Mouse (Mus musculus) intestine, postnatal 0 days (tissue): ENCODE measurements around the gene Cd300lb. TPM values are rescaled to one million over a fixed set of nuclear protein-coding genes. Genes with fewer than 3 reads are reported as not detected.

Experiments
- ATAC-seq: fragments of 200-750 bp; cut with Nextera tagmentation; 2 replicates; pipeline ENCODE4 v1.8.0; 2017; ENCODE audit warnings: mild to moderate bottlenecking, moderate TSS enrichment, moderate library complexity
- H3K27ac ChIP-seq: fragments of 300-500 bp; sonication (generic); 2 replicates; pipeline ENCODE4 v1.5.1; 2014; ENCODE audit warnings: mild to moderate bottlenecking, low read depth, low read length, moderate library complexity
- H3K27me3 ChIP-seq: fragments of 300-500 bp; sonication (generic); replicated peaks from 2 replicates; pipeline ENCODE4 v1.6.1; 2014; ENCODE audit warnings: low read length, mixed read lengths; ENCODE audit not compliant: control insufficient read depth, insufficient read depth
- H3K36me3 ChIP-seq: fragments of 300-500 bp; sonication (generic); 2 replicates; pipeline ENCODE4 v1.6.1; 2014; ENCODE audit warnings: mild to moderate bottlenecking, moderate library complexity; ENCODE audit not compliant: control insufficient read depth, insufficient read depth
- H3K4me1 ChIP-seq: fragments of 300-500 bp; sonication (generic); replicated peaks from 2 replicates; pipeline ENCODE4 v1.6.1; 2014; ENCODE audit warnings: antibody characterized with exemption, low read length, mixed read lengths; ENCODE audit not compliant: control insufficient read depth, insufficient read depth
- H3K4me2 ChIP-seq: fragments of 300-500 bp; sonication (generic); replicated peaks from 2 replicates; pipeline ENCODE4 v1.6.1; 2014; ENCODE audit warnings: low read depth, mild to moderate bottlenecking, moderate library complexity
- H3K4me3 ChIP-seq: fragments of 300-500 bp; sonication (generic); 2 replicates; pipeline ENCODE4 v1.5.1; 2014; ENCODE audit warnings: low read depth, low read length
- H3K9ac ChIP-seq: fragments of 300-500 bp; sonication (generic); 2 replicates; pipeline ENCODE4 v1.6.1; 2014; ENCODE audit warnings: mild to moderate bottlenecking, low read depth, low read length
- H3K9me3 ChIP-seq: fragments of 300-500 bp; sonication (generic); 2 replicates; pipeline ENCODE4 v1.6.1; 2016; ENCODE audit warnings: mixed run types; ENCODE audit not compliant: control insufficient read depth
- CTCF ChIP-seq: sonication (generic); IDR thresholded peaks from 2 replicates; pipeline ENCODE4 v1.5.1; 2016; ENCODE audit warnings: low read depth, mild to moderate bottlenecking, control low read depth, antibody characterized with exemption, moderate library complexity
- WGBS: fragments of 180-500 bp; shearing (Covaris S2); extraction: QIAGEN DNeasy Blood & Tissue Kit; methylation state at CpG from one replicate; pipeline ENCODE4 v1.1.7; 2014; 5-methylcytosine and 5-hydroxymethylcytosine counted together
- polyA plus RNA-seq: library from polyadenylated mRNA; unstranded; fragments of >200 nt; fragmentation: Nextera tagmentation; extraction: Ambion mirVana; gene quantifications from 2 replicates; pipeline ENCODE4 v1.2.1, GENCODE M21; 2015

The Cd300lb gene
- polyA plus RNA-seq, 1 experiment from 2014 or later, result 0.14 TPM

DNA sequence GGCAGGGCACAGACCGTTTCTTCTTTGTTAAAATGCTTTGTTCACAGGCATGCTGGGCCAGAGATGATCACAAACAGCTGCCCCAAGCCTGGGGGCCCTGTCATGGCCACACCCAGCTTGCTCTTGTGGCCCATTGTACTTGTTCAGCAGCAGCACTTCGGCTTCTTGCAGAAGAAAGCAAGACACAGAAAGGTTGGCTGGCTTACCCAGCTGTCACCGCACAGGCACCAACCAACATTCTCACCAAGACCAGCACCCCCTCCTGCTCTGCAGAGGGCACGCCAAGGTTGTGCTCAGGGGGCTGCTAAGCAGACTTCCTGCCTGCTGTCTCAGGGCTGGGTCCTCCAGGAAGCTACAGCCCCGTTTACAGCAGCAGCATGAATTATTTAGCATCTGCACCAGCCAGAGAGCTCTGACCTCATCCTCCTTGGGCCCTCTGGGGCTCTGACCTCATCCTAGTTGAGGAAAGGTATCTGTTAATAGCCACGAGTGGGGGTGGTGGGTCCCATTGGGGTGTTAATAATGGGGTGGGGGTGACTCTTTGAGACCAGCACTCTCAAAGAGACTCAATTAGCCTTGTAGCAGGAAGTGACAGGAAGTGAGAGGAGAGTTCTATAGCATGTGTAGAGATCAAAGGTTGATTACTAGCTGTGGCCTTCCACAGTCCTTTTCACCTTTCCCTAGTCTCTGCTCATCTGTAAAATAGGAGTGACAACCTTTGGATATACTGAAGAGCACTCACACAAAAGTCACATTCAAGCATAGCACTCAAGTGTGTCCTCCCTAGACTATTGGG lies 61.0 kb downstream of the Cd300lb start:
- Histone ChIP-seq H3K27me3 (no peaks in the 10 kb centered on the region), H3K4me3 (no peak overlapping the region), H3K9ac (no peak overlapping the region), H3K36me3 (no peaks in the 10 kb centered on the region), H3K4me2 (no peak overlapping the region), H3K4me1 (no peaks in the 10 kb centered on the region), H3K27ac (no peak overlapping the region), H3K9me3 (no peaks in the 10 kb centered on the region)
- ATAC-seq, result no peak
- 32% methylated on average over 6 of the region's 6 CpGs for WGBS
- no peak for TF ChIP-seq CTCF

Other genes starting within 250 kb of the Cd300lb start
- 0.12 and 0.22 TPM in 2 replicates for gene Dnaic2, start 207.0 kb downstream of the Cd300lb start, polyA plus RNA-seq
- 0.21 and 0.67 TPM in 2 replicates for gene Kif19a, start 169.0 kb downstream of the Cd300lb start, polyA plus RNA-seq
- 0.14 and 0.20 TPM in 2 replicates for gene Btbd17, start 138.4 kb downstream of the Cd300lb start, polyA plus RNA-seq
- not detected in 2 replicates for gene Gpr142, start 135.5 kb downstream of the Cd300lb start, polyA plus RNA-seq
- gene Gprc5c, start 83.2 kb downstream of the Cd300lb start, polyA plus RNA-seq, result 2.3 and 2.8 TPM in 2 replicates
- 2.2 and 2.3 TPM in 2 replicates for gene Cd300a, start 44.3 kb downstream of the Cd300lb start, polyA plus RNA-seq
- gene Cd300c, start 34.8 kb upstream of the Cd300lb start, polyA plus RNA-seq, result not detected in 2 replicates
- 0.10 TPM in 2 replicates for gene Cd300ld, start 55.5 kb upstream of the Cd300lb start, polyA plus RNA-seq
- 3.2 and 3.6 TPM in 2 replicates for gene Cd300c2, start 67.5 kb upstream of the Cd300lb start, polyA plus RNA-seq
- gene Cd300ld2, start 81.8 kb upstream of the Cd300lb start, polyA plus RNA-seq, result not detected in 2 replicates
- gene Cd300ld4, start 92.6 kb upstream of the Cd300lb start, polyA plus RNA-seq, result not detected in 2 replicates
- not detected in 2 replicates for gene Cd300ld5, start 103.4 kb upstream of the Cd300lb start, polyA plus RNA-seq
- not detected in 2 replicates for gene Cd300ld3, start 114.0 kb upstream of the Cd300lb start, polyA plus RNA-seq
- gene Cd300e, start 127.8 kb upstream of the Cd300lb start, polyA plus RNA-seq, result 0.09 and 0.13 TPM in 2 replicates
- gene Rab37, start 157.0 kb upstream of the Cd300lb start, polyA plus RNA-seq, result 3.7 and 3.9 TPM in 2 replicates
- 1.1 and 1.3 TPM in 2 replicates for gene Cd300lf, start 199.6 kb upstream of the Cd300lb start, polyA plus RNA-seq
- gene Slc9a3r1, start 229.0 kb upstream of the Cd300lb start, polyA plus RNA-seq, result 679 and 754 TPM in 2 replicates